Mouse (Mus musculus): ENCODE measurements around the gene Smurf2.

Gene Smurf2

DNA sequence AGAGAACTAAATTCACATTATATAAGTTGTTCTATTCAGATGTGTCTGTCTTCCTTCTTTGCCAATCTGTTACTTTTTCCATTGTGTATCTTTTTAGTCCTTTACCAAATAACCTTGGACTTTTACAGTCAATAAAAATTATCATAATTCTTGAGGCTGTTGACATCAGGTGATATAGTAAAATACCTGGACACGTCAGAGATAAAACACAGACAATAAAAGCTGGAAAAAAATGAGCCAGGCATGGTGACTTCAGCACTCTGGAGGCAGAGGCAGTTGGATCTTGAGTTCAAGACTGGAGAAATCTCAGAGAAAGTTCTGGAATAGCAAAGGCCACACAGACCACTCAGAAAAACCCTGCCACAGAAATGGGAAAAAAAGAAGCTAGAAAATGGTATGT, 13.3 kb downstream of the Smurf2 start:
- DNase-seq (ENCODE audit: low read depth, low spot score): no peak

DNA sequence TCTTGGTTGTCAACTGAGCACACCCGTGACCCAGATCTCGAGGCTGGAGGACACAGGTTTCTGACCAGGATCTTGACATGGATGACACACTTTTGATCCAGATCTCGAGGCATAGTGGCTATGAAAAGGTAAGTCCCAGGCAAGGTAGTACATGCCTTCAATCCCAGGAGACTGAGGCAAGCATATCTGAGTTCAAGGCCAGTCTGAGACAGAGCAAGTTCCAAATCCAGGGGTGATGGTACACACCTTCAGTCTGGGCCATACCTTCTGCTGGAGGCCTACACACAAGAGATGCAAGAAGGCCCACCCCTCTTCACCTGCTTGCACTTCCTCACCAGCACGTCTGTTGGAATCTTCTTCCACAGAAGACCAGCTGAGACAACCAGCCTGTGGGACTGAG, 14.8 kb downstream of the Smurf2 start:
- no peak for DNase-seq (ENCODE audit: low read depth, low spot score)

- no peak for DNase-seq (ENCODE audit: low read depth, low spot score)
These were observed 20.7 kb downstream of the Smurf2 start for GRCm38 (mm10) chr11:106899804-106900203.

- no peak for DNase-seq (ENCODE audit: low read depth, low spot score)
These were observed 23.9 kb downstream of the Smurf2 start for GRCm38 (mm10) chr11:106896561-106897168.

GRCm38 (mm10) chr11:106883656-106884055, 36.9 kb downstream of the Smurf2 start:
- no peak for DNase-seq (ENCODE audit: low read depth, low spot score)

- DNase-seq (ENCODE audit: low read depth, low spot score): no peak
These were observed 47.9 kb downstream of the Smurf2 start for GRCm38 (mm10) chr11:106872650-106873049.

DNA sequence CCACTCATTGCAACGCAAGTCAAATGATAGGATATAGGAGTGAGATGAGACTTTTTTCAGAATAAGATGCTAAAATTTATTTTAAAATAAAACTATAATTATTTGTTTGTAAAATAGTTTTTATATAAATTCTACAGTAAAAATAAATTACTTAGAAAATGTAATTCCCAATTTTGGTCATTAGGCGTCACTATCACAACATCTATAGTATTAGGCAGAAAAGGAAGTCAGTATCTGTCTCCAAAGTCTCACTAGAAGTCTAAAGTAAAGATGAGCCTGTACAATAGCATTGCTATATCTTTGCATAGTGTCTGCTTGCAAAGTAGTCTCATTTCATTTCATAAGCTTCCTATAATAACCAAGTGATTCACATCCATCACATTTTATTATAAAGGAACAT, 69.1 kb downstream of the Smurf2 start:
- no peak for DNase-seq (ENCODE audit: low read depth, low spot score)

- no peak for DNase-seq (ENCODE audit: low read depth, low spot score)
These were observed 78.5 kb downstream of the Smurf2 start for GRCm38 (mm10) chr11:106842002-106842401.

GRCm38 (mm10) chr11:106828079-106828478, 92.4 kb downstream of the Smurf2 start:
- no peak for DNase-seq (ENCODE audit: low read depth, low spot score)

DNA sequence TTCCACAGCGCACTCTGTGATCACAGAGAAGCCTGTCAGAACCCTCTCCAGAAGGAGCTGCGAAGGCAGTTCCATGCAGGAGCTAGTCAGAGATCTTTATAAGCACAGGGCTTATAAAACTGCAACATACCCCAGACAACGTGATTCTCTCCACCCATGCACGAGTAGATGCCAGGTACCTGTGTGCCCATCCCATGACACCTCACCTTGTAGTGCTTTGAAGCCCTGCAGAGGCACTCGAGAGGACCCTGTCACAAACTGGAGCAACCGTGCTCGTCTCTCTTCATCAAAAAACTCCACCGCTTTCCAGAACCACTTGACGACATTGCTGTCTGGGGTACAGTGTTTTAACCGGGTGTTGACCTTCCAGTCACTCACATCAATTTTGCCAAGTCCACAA, 96.1 kb downstream of the Smurf2 start:
- DNase-seq (ENCODE audit: low read depth, low spot score): no peak

DNA sequence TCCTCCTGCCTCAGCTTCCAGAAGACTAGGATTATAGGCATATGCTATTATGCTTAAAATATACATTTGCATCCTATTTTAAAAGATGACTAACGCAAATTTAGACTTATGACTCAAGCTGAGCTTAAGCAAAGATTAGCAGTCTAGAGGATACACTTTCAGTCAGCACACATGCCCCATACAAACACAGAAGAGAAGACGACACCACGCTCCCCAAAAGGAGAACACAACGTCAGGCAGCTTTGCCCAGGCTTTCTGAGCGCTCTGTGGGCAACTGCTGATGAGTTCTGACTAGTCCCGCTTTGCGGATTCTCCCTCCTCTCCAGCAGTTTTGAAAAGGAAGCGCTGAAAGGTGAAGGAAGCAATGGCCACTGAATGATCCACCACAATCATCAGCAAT, 96.8 kb downstream of the Smurf2 start:
- DNase-seq (ENCODE audit: low read depth, low spot score): no peak

DNA sequence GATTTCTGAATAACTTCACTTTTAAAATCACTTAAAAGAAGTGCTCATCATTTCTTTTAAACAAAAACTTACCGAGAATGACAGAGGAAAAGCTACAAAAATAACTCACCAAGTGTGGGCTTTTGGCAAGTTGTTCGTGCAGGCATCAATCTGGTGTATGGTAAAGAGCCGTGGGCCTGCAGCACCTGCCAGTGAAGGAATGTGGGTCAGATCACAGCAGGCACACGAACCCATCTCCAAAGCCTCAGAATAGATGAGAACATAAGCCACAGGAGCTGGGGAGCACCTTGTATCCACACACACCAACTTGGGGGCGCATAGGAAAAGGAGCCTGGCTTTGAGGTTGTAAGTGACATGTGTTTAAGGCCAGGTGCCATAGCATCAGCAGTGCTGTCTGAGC, 97.6 kb downstream of the Smurf2 start:
- DNase-seq (ENCODE audit: low read depth, low spot score): no peak

DNA sequence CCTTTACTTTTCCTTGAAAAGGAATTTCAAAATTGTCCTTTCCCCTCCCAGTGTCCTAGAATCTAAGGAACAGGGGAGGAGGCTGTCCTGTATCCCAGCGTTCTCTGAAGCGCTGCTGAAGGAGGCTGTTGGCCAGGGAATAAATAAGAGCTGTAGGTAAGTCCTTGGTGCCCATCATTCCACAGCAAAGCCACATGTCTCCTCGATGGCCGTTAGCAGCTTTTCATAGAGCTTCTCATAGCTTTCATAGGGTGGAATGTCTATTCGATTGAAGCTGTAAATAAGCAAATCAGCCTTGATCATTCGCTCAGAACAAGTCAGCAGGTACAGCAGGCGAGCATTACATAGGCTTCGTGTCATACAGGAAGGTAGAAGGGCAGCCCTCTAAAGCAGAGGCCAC, 98.0 kb downstream of the Smurf2 start:
- no peak for DNase-seq (ENCODE audit: low read depth, low spot score)

- DNase-seq (ENCODE audit: low read depth, low spot score): no peak
These were observed 99.1 kb downstream of the Smurf2 start for GRCm38 (mm10) chr11:106821397-106821796.

DNA sequence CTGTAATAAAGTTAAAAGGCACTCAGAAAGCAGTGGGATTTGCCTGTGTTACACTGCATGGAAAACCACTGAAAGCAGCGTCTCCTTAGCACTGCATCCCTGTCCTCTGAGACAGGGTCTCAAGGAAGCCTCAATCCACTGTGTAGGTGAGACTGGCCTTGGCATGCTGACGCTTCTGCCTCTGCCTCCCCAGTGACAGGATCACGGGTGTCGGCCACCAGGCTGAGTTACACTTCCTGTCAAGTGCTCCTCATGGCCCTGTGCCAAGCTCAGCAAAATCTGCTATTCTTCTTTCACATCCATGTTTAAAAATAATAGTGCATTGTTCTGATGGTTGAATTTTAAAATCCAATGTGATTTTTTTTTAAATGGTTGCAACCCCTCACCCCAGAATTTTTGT, 99.5 kb downstream of the Smurf2 start:
- no peak for DNase-seq (ENCODE audit: low read depth, low spot score)

DNA sequence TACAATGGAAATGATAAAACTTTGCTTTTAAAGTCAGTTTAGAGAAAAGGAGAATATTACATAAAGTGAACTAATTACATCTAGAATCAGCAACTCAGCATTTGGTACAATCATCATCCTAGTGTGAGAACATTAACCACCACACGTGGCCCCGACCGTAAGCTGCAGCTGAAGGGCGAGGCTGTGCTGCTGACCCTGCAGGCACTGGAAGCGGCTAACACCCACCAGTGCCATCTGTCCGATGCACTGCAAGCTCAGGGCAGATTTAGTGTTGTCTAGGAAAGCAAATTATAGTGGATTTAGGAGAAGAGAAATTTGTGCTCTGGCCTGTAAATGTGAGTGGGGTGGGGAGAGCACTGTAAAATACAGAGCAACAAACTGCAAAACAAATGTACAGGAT, 100.3 kb downstream of the Smurf2 start:
- no peak for DNase-seq (ENCODE audit: low read depth, low spot score)

DNA sequence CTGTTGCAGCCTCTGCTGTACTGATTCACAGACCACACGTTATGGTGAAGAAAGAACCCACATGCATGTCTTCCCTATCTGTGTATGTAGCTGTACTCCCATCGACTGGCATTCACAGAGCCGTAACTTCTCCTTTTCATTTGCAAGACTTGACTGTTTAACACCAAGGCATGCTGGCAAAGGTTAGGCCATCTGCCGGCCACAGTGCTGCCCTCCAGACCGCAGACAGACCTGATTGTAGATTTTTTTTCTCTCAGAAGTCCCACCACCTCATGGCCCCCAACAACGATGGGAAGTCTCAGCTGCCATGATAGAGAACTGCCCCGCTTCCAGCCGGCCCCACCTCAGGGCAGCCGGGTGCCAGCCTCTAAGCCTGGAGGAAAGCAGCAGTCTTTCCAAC, 100.9 kb downstream of the Smurf2 start:
- no peak for DNase-seq (ENCODE audit: low read depth, low spot score)

DNA sequence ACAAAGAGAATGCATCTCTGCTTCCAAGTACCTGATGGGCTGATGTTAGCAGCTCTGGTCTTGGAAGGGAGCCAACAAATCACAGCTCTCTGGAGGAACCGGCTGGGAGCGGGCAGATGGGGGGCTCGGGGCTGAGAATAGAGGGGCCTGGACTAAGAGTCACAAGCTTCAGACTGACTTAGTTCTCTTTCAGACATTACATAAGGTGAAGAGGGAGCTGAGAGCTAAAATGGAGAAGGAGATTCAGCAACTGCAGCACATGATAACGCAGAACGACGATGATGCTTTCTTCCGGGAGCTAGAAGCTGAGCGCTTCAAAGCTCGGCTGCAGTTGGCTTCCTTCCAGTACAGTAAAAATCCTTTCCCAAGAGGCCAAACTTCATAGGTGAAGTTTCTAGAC, 102.2 kb downstream of the Smurf2 start:
- no peak for DNase-seq (ENCODE audit: low read depth, low spot score)

DNA sequence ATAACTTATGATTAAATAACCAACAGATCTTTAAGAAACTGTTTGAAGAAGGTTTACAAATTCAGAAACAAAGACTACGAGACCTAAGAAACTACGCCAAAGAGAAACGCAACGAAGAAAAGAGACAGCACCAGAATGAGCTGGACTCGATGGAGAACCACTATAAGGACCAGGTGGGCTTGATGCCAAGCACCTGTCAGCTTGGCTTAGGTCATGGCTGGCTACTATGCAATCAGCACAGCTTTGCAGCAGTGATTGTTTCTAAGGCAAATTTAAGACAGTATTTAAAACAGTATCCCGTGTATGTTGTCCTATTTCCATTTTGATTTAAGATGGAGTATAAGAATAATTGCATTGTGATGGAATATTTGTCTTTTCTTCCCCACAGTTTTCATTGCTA, 102.7 kb downstream of the Smurf2 start:
- no peak for DNase-seq (ENCODE audit: low read depth, low spot score)

- DNase-seq (ENCODE audit: low read depth, low spot score): no peak
These were observed 103.4 kb downstream of the Smurf2 start for GRCm38 (mm10) chr11:106817156-106817555.

- DNase-seq (ENCODE audit: low read depth, low spot score): no peak
These were observed 104.2 kb downstream of the Smurf2 start for GRCm38 (mm10) chr11:106816316-106816715.

- DNase-seq (ENCODE audit: low read depth, low spot score): no peak
These were observed 104.8 kb downstream of the Smurf2 start for GRCm38 (mm10) chr11:106815761-106816160.

DNA sequence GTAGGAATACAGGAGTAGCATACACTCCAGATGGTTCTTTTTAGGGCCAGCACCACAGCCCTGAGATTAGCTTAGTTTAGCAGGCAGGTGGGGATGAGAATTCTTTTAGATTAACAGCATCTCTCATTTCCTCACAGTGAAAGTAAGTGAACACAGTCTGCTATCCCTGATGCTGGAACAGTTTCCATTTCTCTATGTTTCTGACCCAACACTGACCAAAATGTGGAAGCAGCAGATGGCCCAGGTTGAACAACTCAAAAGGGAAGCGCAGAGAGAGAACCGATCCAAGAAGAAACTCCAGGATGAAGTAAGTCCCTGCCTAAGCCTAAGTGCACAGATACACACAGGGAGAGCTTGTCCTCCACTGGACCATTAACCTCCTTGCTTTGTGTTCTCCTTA, 105.2 kb downstream of the Smurf2 start:
- no peak for DNase-seq (ENCODE audit: low read depth, low spot score)

- DNase-seq (ENCODE audit: low read depth, low spot score): no peak
These were observed 105.8 kb downstream of the Smurf2 start for GRCm38 (mm10) chr11:106814601-106815320.
